Mouse (Mus musculus): ENCODE data around the gene Abhd16a.

GRCm38 (mm10) chr17:35070556-35071229, 18.4 kb upstream of the Abhd16a start:
- TF ChIP-seq POLR2A (IDR thresholded peaks at IDR 0.05; ENCODE audit: low read depth, low read length) (no peak), CTCF (IDR thresholded peaks at IDR 0.05; ENCODE audit: borderline replicate concordance, insufficient read depth, low read length) (no peak)

Data from embryonic fibroblast, embryonic 13.5 days (primary cell).